Mouse (Mus musculus) forebrain, embryonic 16.5 days (tissue): Measurements from ENCODE around the gene Edc4. TPM values are rescaled to one million over a fixed set of nuclear protein-coding genes. Genes with fewer than 3 reads are reported as not detected.

ENCODE experiments used
- ATAC-seq: fragments of 200-750 bp; cut with Nextera tagmentation; 2 replicates; pipeline ENCODE4 v1.8.0; 2017; ENCODE audit warnings: mild to moderate bottlenecking, moderate library complexity
- H3K27ac ChIP-seq: fragments of 300-500 bp; sonication (generic); 2 replicates; pipeline ENCODE4 v1.5.1; 2014; ENCODE audit warnings: low read length, control low read depth
- H3K27me3 ChIP-seq: fragments of 300-500 bp; sonication (generic); replicated peaks from 2 replicates; pipeline ENCODE4 v1.6.1; 2014; ENCODE audit warnings: low read length; ENCODE audit not compliant: control insufficient read depth, insufficient read depth
- H3K36me3 ChIP-seq: fragments of 300-500 bp; sonication (generic); 2 replicates; pipeline ENCODE4 v1.6.1; 2014; ENCODE audit not compliant: control insufficient read depth, insufficient read depth
- H3K4me1 ChIP-seq: fragments of 300-500 bp; sonication (generic); replicated peaks from 2 replicates; pipeline ENCODE4 v1.6.1; 2014; ENCODE audit warnings: low read length; ENCODE audit not compliant: control insufficient read depth, insufficient read depth
- H3K4me2 ChIP-seq: fragments of 300-500 bp; sonication (generic); 2 replicates; pipeline ENCODE4 v1.6.1; 2014; ENCODE audit warnings: mild to moderate bottlenecking, low read length, control low read depth
- H3K4me3 ChIP-seq: fragments of 300-500 bp; sonication (generic); replicated peaks from 2 replicates; pipeline ENCODE4 v1.5.1; 2014; ENCODE audit warnings: mild to moderate bottlenecking, low read length, control low read depth
- H3K9ac ChIP-seq: fragments of 300-500 bp; sonication (generic); replicated peaks from 2 replicates; pipeline ENCODE4 v1.6.1; 2014; ENCODE audit warnings: low read depth, low read length, control low read depth
- H3K9me3 ChIP-seq: fragments of 300-500 bp; sonication (generic); 2 replicates; pipeline ENCODE4 v1.6.1; 2016; ENCODE audit warnings: low read length; ENCODE audit not compliant: control insufficient read depth
- WGBS: fragments of 180-500 bp; shearing (Covaris S2); extraction: QIAGEN DNeasy Blood & Tissue Kit; methylation state at CpG from one replicate; pipeline ENCODE4 v1.1.7; 2014; 5-methylcytosine and 5-hydroxymethylcytosine counted together
- polyA plus RNA-seq: library from polyadenylated mRNA; unstranded; fragments of >200 nt; fragmentation: Nextera tagmentation; extraction: Ambion mirVana; gene quantifications from 2 replicates; pipeline ENCODE4 v1.2.1, GENCODE M21; 2015

The Edc4 gene
- polyA plus RNA-seq, 1 experiment from 2014 or later, result 59.8 TPM

DNA sequence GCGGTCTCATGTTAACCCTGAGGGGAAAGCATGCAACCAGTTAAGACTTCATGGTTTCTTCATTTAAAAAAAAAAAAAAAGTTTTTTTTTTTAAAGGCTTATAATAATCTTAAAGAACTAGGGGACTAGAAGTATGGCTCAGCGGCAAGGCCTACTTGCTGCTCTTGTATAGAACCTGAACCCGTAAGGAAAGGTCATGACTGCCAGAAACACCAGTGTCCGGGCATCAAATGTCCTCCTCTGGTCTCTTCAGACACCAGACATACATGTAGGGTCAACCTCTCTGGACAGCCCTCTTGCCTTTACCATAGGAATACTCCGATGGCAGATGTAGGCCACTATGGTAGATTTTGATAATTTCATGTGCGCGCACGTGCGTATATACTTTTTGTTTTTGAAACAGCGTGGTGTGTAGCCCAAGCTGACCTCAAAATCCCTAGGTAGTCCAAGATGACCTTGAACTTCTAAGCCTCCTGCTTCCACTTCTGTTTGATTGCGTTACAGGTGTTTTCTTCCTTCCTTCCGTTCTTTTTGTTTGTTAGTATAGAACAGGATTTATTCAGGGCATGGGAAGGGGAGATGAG is 28.4 kb upstream of the Edc4 start:
- WGBS, result 83% methylated on average over 12 of the region's 12 CpGs
- Histone ChIP-seq H3K4me3 (peak overlapping the region; percentile 86; the same call in 1 of the 2 replicates), H3K27ac (no peak overlapping the region), H3K4me1 (peaks cover 26% of the 10 kb centered on the region), H3K9ac (no peak overlapping the region), H3K4me2 (no peak overlapping the region), H3K9me3 (no peaks in the 10 kb centered on the region), H3K27me3 (no peaks in the 10 kb centered on the region), H3K36me3 (peaks cover 9% of the 10 kb centered on the region; the same call in 1 of the 2 replicates)
- no peak for ATAC-seq

DNA sequence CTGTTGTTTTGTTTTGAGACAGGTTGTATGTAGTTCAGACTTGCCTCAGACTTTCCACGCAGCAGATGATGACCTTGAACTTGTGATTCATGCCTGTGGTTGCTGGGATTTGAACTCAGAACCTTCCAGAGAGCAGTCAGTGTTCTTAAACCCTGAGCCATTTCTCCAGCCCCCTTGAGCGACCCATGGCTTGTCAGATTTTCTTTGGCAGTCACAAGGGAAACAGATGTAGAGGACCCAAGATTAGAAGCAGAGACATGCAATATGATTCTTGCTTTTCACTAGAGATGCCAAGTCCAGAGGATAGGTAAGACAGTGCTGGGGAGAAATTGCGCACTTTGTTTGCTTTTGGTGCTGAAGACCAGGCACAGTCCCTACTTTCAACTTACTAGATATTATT is 27.5 kb upstream of the Edc4 start, which contains the start of gene Cenpt:
Gene Cenpt (minus strand): TSS at position 101 of the 400 bp plus-strand sequence.
- Histone ChIP-seq H3K4me1 (peaks cover 34% of the 10 kb centered on the region), H3K9me3 (no peaks in the 10 kb centered on the region), H3K27ac (no peak within 1 kb of the TSS), H3K4me2 (no peak within 1 kb of the TSS), H3K27me3 (no peaks in the 10 kb centered on the region), H3K4me3 (no peak within 1 kb of the TSS), H3K9ac (no peak within 1 kb of the TSS), H3K36me3 (peaks cover 8% of the 10 kb centered on the region; the same call in 1 of the 2 replicates)
- no peak for ATAC-seq
- 88% methylated on average over 3 of the region's 3 CpGs for WGBS

DNA sequence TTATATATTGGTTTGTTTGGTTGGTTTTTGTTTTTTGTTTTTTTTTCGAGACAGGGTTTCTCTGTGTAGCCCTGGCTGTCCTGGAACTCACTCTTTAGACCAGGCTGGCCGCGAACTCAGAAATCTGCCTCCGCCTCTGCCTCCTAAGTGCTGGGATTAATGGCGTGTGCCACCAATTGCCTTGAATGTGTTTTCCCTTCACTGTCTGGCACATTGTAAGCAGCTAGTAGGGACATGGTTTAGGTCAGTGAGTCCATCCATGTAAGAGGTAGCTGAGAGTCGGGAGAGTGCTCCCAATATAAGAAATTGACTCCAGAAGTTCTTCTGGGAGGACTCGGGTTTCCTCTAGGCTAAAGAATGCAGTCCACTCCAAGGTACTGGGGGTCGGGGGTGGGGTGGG is 26.4 kb upstream of the Edc4 start:
- H3K9me3 ChIP-seq, result no peaks in the 10 kb centered on the region
- H3K4me2 ChIP-seq, result peak overlapping the region; percentile 33
- peaks cover 38% of the 10 kb centered on the region for H3K4me1 ChIP-seq
- H3K9ac ChIP-seq, result peak overlapping the region; percentile 75; the same call in 1 of the 2 replicates
- no peaks in the 10 kb centered on the region for H3K36me3 ChIP-seq
- H3K27ac ChIP-seq, result peak overlapping the region; percentile 37
- H3K4me3 ChIP-seq, result peak overlapping the region; percentile 86
- WGBS, result 28% methylated on average over 8 of the region's 8 CpGs
- no peak for ATAC-seq
- no peaks in the 10 kb centered on the region for H3K27me3 ChIP-seq

DNA sequence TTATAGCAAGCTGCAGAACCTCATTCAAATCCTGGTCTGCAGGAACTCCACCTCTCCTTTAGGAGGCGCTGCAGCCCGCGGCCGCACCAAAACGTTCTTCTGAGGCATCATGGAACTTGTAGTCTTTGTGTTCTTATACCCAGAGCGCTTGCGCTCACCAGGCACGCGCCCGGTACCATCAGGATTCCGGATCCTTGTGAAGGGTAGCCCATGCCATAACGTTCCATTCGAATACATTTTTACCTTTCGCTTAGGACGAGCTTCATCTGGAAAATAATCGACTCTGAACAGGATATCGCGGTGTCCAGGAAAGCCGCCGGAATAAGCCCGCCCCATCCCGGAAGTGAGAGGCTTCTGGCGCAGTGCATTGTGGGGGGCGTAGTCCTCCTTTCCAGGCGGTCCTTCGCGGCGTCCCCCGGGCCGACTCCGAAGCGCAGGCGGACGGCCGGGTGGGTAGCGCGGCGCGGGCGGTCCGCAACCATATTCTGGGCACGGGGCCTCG is 25.9 kb upstream of the Edc4 start, which contains the start of gene Thap11:
Gene Thap11 (plus strand): TSS at position 418 of the 502 bp plus-strand sequence.
- peak within 1 kb of the TSS; percentile 75 for H3K9ac ChIP-seq
- peak within 1 kb of the TSS; percentile 86 for H3K4me3 ChIP-seq
- H3K9me3 ChIP-seq, result no peaks in the 10 kb centered on the region
- H3K4me1 ChIP-seq, result peaks cover 42% of the 10 kb centered on the region
- WGBS, result under 1% methylated on average over 40 of the region's 43 CpGs
- peak within 1 kb of the TSS; percentile 93 for H3K4me2 ChIP-seq
- H3K27me3 ChIP-seq, result no peaks in the 10 kb centered on the region
- H3K27ac ChIP-seq, result peak within 1 kb of the TSS; percentile 87
- peak; percentile 91 for ATAC-seq
- no peaks in the 10 kb centered on the region for H3K36me3 ChIP-seq

DNA sequence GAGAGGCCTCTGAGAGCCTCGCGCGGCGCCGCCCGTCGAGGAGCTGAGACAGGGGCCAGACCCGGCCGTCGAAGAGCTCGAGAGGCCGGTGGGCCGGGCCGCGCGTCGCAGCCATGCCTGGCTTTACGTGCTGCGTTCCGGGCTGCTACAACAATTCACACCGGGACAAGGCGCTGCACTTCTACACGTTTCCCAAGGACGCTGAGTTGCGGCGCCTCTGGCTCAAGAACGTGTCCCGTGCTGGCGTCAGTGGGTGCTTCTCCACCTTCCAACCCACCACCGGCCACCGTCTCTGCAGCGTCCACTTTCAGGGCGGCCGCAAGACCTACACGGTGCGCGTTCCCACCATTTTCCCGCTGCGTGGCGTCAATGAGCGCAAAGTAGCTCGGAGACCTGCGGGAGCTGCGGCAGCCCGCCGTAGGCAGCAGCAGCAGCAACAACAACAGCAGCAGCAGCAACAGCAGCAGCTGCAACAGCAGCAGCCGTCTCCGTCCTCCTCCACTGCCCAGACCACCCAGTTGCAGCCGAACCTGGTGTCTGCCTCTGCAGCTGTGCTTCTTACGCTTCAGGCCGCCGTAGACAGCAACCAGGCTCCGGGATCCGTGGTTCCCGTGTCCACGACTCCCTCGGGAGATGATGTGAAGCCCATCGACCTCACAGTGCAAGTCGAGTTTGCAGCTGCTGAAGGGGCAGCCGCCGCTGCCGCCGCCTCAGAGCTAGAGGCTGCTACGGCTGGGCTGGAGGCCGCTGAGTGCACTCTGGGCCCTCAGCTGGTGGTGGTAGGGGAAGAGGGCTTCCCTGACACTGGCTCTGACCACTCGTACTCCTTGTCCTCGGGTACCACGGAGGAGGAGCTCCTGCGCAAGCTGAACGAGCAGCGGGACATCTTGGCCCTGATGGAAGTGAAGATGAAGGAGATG is 25.2 kb upstream of the Edc4 start:
- under 1% methylated on average over 69 of the region's 71 CpGs for WGBS
- ATAC-seq, result peak; percentile 27
- peak overlapping the region; percentile 87 for H3K27ac ChIP-seq
- peak overlapping the region; percentile 75 for H3K9ac ChIP-seq
- H3K36me3 ChIP-seq, result no peaks in the 10 kb centered on the region
- H3K27me3 ChIP-seq, result no peaks in the 10 kb centered on the region
- H3K4me3 ChIP-seq, result peak overlapping the region; percentile 86
- no peaks in the 10 kb centered on the region for H3K9me3 ChIP-seq
- peak overlapping the region; percentile 93 for H3K4me2 ChIP-seq
- H3K4me1 ChIP-seq, result peaks cover 42% of the 10 kb centered on the region

DNA sequence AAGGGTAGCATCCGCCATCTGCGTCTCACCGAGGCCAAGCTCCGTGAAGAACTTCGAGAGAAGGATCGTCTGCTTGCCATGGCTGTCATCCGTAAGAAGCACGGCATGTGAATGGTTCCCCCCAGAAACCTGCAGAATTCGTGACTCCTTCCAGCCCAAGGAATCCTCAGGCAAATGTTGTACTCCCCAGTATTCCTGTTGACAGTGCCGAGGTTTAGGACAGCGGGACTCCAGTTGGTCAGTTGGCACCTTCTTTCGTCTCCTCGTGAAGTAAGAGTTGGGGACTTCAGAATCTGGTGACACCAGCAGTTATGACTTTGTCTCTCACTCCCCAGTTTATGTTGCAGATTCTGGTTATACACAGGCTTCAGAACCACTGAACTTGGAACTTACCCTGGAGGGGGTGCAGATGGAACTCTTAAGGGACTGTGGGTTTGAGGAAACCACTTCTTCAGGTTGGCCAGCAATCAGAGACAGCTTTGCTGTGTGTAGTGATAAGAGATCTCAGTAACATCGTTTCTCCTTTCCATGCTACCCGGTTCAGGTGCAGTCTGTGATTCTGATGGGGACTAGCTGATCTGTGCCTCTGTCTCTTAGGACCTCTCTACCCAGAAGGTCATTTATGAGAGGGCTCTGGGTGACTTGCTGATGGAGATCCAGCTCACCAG is 24.4 kb upstream of the Edc4 start:
- H3K27ac ChIP-seq, result no peak overlapping the region
- peaks cover 40% of the 10 kb centered on the region for H3K4me1 ChIP-seq
- WGBS, result 20% methylated on average over 15 of the region's 15 CpGs
- H3K9ac ChIP-seq, result peak overlapping the region; percentile 75
- H3K36me3 ChIP-seq, result no peaks in the 10 kb centered on the region
- H3K27me3 ChIP-seq, result no peaks in the 10 kb centered on the region
- peak overlapping the region; percentile 86 for H3K4me3 ChIP-seq
- peak overlapping the region; percentile 93 for H3K4me2 ChIP-seq
- no peaks in the 10 kb centered on the region for H3K9me3 ChIP-seq
- ATAC-seq, result no peak

DNA sequence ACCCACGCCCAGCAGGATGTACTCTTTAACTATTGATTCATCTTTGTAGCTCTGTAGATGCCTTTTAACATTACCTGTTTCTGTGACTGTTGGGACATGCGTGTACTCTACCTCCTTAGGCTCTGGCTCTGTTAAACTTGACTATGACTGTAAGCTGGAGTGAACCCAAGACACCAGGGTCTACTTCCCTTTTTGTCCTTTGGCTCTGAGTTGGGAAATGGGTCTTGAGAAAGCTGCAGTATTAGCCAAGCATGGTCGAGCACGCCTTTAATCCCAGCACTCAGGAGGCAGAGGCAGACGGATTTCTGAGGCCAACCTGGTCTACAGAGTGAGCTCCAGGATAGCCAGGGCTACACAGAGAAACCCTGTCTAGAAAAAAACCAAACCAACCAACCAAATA is 22.2 kb upstream of the Edc4 start:
- 89% methylated on average over 5 of the region's 5 CpGs for WGBS
- Histone ChIP-seq H3K4me1 (peaks cover 53% of the 10 kb centered on the region), H3K4me3 (no peak overlapping the region), H3K4me2 (no peak overlapping the region), H3K9me3 (no peaks in the 10 kb centered on the region), H3K27ac (no peak overlapping the region), H3K9ac (no peak overlapping the region), H3K36me3 (no peaks in the 10 kb centered on the region), H3K27me3 (no peaks in the 10 kb centered on the region)
- no peak for ATAC-seq

DNA sequence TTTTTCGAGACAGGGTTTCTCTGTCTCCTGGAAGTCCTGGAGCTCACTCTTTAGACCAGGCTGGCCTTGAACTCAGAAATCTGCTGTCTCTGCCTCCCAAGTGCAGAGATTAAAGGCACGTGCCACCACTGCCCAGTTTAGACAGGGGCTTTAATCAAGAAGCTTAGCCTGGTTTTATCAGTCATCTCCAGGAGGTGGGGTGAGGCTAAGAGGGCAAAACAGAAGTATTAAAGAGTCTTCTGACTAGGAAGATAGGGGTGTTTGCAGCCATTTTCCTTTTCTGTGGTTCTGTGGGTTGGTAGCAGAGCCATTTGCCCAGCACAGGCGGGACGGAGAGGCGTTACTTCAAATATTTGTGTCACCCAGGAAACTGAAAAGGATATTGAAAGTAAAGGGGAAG is 21.4 kb upstream of the Edc4 start:
- Histone ChIP-seq H3K4me2 (no peak overlapping the region), H3K9ac (no peak overlapping the region), H3K27ac (no peak overlapping the region), H3K36me3 (no peaks in the 10 kb centered on the region), H3K9me3 (no peaks in the 10 kb centered on the region), H3K27me3 (no peaks in the 10 kb centered on the region), H3K4me1 (peaks cover 57% of the 10 kb centered on the region), H3K4me3 (no peak overlapping the region)
- ATAC-seq, result no peak
- 83% methylated on average over 5 of the region's 5 CpGs for WGBS
